Mouse (Mus musculus) lung, embryonic 14.5 days (tissue): ENCODE measurements around the gene Tmem248. TPM values are rescaled to one million over a fixed set of nuclear protein-coding genes. Genes with fewer than 3 reads are reported as not detected.

Experiments used
- ATAC-seq: fragments of 200-750 bp; cut with Nextera tagmentation; 2 replicates; pipeline ENCODE4 v1.8.0; 2017; ENCODE audit warnings: mild to moderate bottlenecking, moderate TSS enrichment, moderate library complexity; ENCODE audit not compliant: insufficient read depth
- DNase-seq: peaks from one replicate; pipeline ENCODE4 v3.0.0-alpha.2; 2015
- H3K27ac ChIP-seq: fragments of 300-500 bp; sonication (generic); 2 replicates; pipeline ENCODE4 v1.5.1; 2014; ENCODE audit warnings: low read depth, mild to moderate bottlenecking, moderate library complexity
- H3K27me3 ChIP-seq: fragments of 300-500 bp; sonication (generic); 2 replicates; pipeline ENCODE4 v1.6.1; 2014; ENCODE audit warnings: low read length, control low read depth; ENCODE audit not compliant: insufficient read depth
- H3K36me3 ChIP-seq: fragments of 300-500 bp; sonication (generic); 2 replicates; pipeline ENCODE4 v1.6.1; 2014; ENCODE audit warnings: control low read depth; ENCODE audit not compliant: insufficient read depth
- H3K4me1 ChIP-seq: fragments of 300-500 bp; sonication (generic); 2 replicates; pipeline ENCODE4 v1.6.1; 2014; ENCODE audit warnings: antibody characterized with exemption, control low read depth; ENCODE audit not compliant: insufficient read depth
- H3K4me2 ChIP-seq: fragments of 300-500 bp; sonication (generic); 2 replicates; pipeline ENCODE4 v1.6.1; 2014; ENCODE audit warnings: mild to moderate bottlenecking
- H3K4me3 ChIP-seq: fragments of 300-500 bp; sonication (generic); 2 replicates; pipeline ENCODE4 v1.5.1; 2014; ENCODE audit warnings: low read depth, low read length
- H3K9ac ChIP-seq: fragments of 300-500 bp; sonication (generic); 2 replicates; pipeline ENCODE4 v1.6.1; 2014
- H3K9me3 ChIP-seq: fragments of 300-500 bp; sonication (generic); 2 replicates; pipeline ENCODE4 v1.6.1; 2016; ENCODE audit warnings: low read depth, low read length, control low read depth
- CTCF ChIP-seq: IDR thresholded peaks from 2 replicates; pipeline ENCODE4 v1.5.1; 2016; ENCODE audit warnings: antibody characterized with exemption, low read depth
- WGBS: fragments of 180-500 bp; shearing (Covaris S2); extraction: QIAGEN DNeasy Blood & Tissue Kit; methylation state at CpG from one replicate; pipeline ENCODE4 v1.1.7; 2014; 5-methylcytosine and 5-hydroxymethylcytosine counted together
- polyA plus RNA-seq: library from polyadenylated mRNA; unstranded; fragments of >200 nt; fragmentation: Nextera tagmentation; extraction: Ambion mirVana; gene quantifications from 2 replicates; pipeline ENCODE4 v1.2.1, GENCODE M21; 2014

The Tmem248 gene
- polyA plus RNA-seq, 1 experiment from 2014 or later, result 46.6 TPM

GRCm38 (mm10) chr5:130256678-130257271 lies 39.9 kb downstream of the Tmem248 start:
- peak; percentile 98 for DNase-seq
- Histone ChIP-seq H3K27ac (peak overlapping the region; percentile 81), H3K9me3 (no peaks in the 10 kb centered on the region), H3K36me3 (peaks cover 26% of the 10 kb centered on the region), H3K27me3 (no peaks in the 10 kb centered on the region), H3K9ac (peak overlapping the region; percentile 73), H3K4me3 (peak overlapping the region; percentile 76), H3K4me2 (peak overlapping the region; percentile 83), H3K4me1 (no peaks in the 10 kb centered on the region)
- under 1% methylated on average over 25 of the region's 25 CpGs for WGBS
- no peak for TF ChIP-seq CTCF
- ATAC-seq, result peak; percentile 94

DNA sequence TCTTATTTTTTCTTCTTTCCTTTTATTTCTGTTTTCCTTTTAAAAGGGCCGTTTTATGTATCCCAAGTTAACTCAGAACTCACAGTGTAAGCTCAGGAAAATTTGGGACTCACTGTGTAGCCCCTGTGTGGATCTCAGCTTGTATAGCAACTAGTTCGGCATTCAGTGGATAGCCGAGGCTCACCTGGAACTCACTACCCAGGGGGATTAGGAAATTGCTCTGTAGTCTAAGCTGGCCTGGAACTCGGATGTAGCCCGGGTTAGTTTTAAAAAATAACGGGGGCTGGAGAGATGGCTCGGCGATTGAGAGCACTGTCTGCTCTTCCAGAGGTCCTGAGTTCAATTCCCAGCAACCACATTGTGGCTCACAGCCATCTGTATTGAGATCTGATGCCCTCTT lies 40.4 kb downstream of the Tmem248 start:
- Histone ChIP-seq H3K9me3 (no peaks in the 10 kb centered on the region), H3K9ac (peak overlapping the region; percentile 73), H3K27ac (peak overlapping the region; percentile 67), H3K4me2 (peak overlapping the region; percentile 83), H3K4me1 (no peaks in the 10 kb centered on the region), H3K27me3 (no peaks in the 10 kb centered on the region), H3K36me3 (peaks cover 21% of the 10 kb centered on the region), H3K4me3 (peak overlapping the region; percentile 76)
- 9% methylated on average over 8 of the region's 8 CpGs for WGBS
- ATAC-seq (no peak), DNase-seq (peak; percentile 31)
- TF ChIP-seq CTCF, result no peak

DNA sequence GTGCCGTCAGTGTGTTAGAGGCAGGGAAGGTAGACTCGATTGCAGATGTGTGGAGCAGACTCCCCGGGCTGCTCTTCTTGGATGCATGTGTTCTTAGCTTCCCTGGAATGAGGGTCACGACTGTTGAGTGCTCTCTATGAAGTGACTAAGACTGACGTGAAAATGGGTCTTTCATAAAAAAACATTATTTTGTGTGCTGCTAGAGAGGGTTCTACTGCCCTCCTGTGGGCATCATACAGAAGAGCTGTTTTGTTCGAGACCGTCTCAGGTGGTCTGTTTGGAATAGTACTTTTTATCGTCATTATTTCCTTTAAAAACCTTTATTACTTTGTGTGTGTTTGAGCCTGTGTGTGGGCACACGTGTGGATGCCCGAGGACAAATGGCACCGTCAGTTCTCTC lies 46.6 kb downstream of the Tmem248 start:
- no peak overlapping the region for H3K4me2 ChIP-seq
- H3K9me3 ChIP-seq, result no peaks in the 10 kb centered on the region
- H3K27me3 ChIP-seq, result no peaks in the 10 kb centered on the region
- peak; percentile 50 for TF ChIP-seq CTCF
- no peak overlapping the region for H3K4me3 ChIP-seq
- H3K36me3 ChIP-seq, result peaks cover 36% of the 10 kb centered on the region
- no peak overlapping the region for H3K27ac ChIP-seq
- H3K9ac ChIP-seq, result no peak overlapping the region
- WGBS, result 70% methylated on average over 11 of the region's 11 CpGs
- no peak for ATAC-seq
- H3K4me1 ChIP-seq, result no peaks in the 10 kb centered on the region
- DNase-seq, result no peak

- Histone ChIP-seq H3K9ac (no peak overlapping the region), H3K4me1 (no peaks in the 10 kb centered on the region), H3K4me3 (no peak overlapping the region), H3K9me3 (no peaks in the 10 kb centered on the region), H3K36me3 (peaks cover 42% of the 10 kb centered on the region), H3K27me3 (no peaks in the 10 kb centered on the region), H3K4me2 (no peak overlapping the region), H3K27ac (no peak overlapping the region)
- no peak for TF ChIP-seq CTCF
- no peak for ATAC-seq
- 87% methylated on average over 6 of the region's 6 CpGs for WGBS
- no peak for DNase-seq
Measured at GRCm38 (mm10) chr5:130264433-130265005, 47.6 kb downstream of the Tmem248 start.

DNA sequence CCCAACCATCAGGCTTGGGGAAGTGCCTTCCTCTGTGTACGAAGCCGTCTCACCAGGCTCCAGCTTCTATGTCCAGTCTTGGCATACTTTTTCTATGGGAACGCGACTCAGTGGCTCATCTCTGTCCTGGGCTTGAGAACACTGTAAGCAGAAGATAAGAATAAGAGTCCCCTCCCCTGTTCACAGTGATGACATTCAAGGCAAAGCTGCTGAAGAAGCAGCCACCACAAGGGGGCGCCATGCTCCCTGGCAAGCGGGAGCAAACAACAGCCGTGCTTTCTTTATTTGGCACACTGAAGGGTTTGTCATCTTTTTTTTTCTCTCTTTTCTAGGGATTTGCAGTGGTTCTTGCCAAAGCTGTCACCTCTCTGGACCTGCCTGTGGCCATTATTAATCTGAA lies 49.8 kb downstream of the Tmem248 start:
- no peaks in the 10 kb centered on the region for H3K9me3 ChIP-seq

GRCm38 (mm10) chr5:130267316-130267715 lies 50.4 kb downstream of the Tmem248 start:
- Histone ChIP-seq H3K36me3 (peaks cover 54% of the 10 kb centered on the region), H3K9ac (no peak overlapping the region), H3K27ac (no peak overlapping the region), H3K27me3 (no peaks in the 10 kb centered on the region), H3K4me3 (no peak overlapping the region), H3K9me3 (no peaks in the 10 kb centered on the region), H3K4me2 (no peak overlapping the region), H3K4me1 (no peaks in the 10 kb centered on the region)
- ATAC-seq (no peak), DNase-seq (peak; percentile 54)
- TF ChIP-seq CTCF, result peak; percentile 61
- 87% methylated on average over 1 of the region's 1 CpGs for WGBS

More for the DNA sequence above, 49.8 kb downstream of the Tmem248 start:
- peak; percentile 68 for TF ChIP-seq CTCF
- Histone ChIP-seq H3K4me2 (no peak overlapping the region), H3K27ac (no peak overlapping the region), H3K4me1 (no peaks in the 10 kb centered on the region), H3K36me3 (peaks cover 49% of the 10 kb centered on the region), H3K9ac (no peak overlapping the region), H3K4me3 (no peak overlapping the region), H3K27me3 (no peaks in the 10 kb centered on the region)
- 75% methylated on average over 7 of the region's 7 CpGs for WGBS
- peak; percentile 55 for DNase-seq
- ATAC-seq, result no peak

GRCm38 (mm10) chr5:130268976-130269375 lies 52.1 kb downstream of the Tmem248 start:
- 68% methylated on average over 11 of the region's 11 CpGs for WGBS
- ATAC-seq (no peak), DNase-seq (no peak)
- no peaks in the 10 kb centered on the region for H3K9me3 ChIP-seq
- no peak overlapping the region for H3K4me3 ChIP-seq
- no peak overlapping the region for H3K9ac ChIP-seq
- no peaks in the 10 kb centered on the region for H3K27me3 ChIP-seq
- H3K27ac ChIP-seq, result no peak overlapping the region
- H3K4me1 ChIP-seq, result no peaks in the 10 kb centered on the region
- no peak for TF ChIP-seq CTCF
- no peak overlapping the region for H3K4me2 ChIP-seq
- peaks cover 58% of the 10 kb centered on the region for H3K36me3 ChIP-seq
